Mouse (Mus musculus): ENCODE results near the gene Ipo9.

Ipo9 gene

DNA sequence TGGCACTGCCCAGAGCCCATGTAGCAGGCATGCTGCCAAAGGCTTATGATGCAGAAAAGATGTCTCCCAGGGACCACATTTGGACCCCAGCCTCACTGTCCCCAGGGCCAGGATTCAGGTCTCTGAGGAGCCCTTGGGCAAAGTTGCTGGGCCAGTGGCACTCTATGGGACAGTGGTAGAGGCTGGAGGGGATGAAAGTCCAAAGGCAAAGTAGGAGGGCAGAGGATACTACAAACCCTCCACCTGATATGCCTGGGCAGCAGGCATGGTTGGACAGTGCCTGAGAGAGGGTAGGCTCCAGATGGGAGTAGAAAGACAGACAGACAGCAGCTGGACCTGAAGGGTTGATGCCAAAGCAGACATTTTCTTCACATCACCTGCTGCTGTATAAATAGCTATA, 63.9 kb downstream of the Ipo9 start:
- DNase-seq, result peak; percentile 48

DNA sequence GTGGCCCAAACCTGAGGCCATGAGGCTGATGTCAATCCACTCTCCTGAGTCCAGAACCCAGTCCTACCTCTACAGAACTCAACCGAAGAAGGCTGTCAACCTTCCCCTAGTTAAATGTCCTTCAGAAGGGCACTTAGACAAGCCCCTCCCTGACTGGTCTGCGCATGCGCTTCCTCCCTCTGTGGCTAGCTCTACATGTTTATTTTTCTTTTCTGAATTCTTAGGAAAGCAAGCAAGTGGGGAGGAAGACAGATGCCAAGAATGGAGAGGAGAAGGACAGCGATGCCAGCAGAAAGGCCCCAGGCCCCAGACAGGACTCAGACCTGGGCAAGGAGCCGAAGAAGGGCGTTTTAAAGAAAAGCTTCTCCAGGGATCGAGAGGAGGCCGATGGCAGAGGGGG, 66.9 kb downstream of the Ipo9 start:
- DNase-seq, result no peak

DNA sequence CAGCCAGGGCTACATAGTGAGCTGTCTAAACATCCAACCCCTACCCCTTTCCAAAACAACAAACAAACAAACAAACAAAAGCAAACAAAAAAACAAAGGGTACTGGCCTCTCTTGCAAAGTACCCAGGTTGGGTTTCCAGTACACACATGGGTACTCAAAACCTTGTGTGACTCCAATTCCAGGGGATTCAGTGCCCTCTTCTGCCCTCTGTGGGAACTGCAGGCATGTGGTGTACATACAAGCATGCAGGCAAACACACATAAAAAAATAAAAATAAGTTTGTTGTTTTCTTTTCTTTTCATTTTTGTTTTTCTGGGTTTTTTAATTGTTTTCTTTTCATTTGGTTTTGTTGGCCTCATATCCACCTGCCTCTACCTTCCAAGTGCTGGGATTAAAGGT, 68.2 kb downstream of the Ipo9 start:
- no peak for DNase-seq

DNA sequence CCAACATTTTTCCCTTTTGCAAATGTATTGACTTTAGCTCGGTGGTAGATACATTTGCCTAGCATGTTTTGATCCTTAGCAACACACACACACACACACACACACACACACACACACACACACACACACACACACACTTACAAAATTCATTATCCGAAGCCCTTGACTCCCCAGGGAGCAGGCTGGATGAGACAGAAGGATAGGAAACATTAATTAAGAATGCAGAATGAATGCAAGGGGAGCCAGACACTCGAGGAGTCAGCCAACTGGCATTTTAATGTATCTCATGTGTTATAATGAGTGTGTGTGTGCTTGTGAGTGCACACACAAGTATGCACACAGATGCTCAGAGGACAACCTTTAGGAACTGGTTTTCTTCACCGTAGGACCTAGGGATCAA, 68.8 kb downstream of the Ipo9 start:
- no peak for DNase-seq

DNA sequence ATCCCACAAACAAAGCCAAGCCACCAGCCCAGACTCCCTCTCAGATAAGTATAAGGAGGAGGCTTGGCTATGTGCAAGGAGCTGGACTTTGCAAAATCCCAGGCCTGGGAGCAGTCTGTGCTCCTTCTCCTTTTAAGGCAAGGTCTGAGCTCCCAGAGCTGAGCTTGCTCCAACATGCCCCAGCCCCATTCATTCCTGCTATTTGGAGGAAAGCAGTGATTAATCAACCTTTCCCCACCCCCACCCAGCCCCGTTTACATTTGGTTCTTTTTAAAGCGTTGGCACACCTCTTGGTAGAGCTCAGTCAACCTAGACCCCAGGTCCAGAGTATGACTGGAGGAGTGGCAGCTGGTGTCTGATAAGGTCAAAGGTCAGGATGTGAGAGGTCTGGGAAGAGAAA, 71.2 kb downstream of the Ipo9 start:
- DNase-seq, result no peak

DNA sequence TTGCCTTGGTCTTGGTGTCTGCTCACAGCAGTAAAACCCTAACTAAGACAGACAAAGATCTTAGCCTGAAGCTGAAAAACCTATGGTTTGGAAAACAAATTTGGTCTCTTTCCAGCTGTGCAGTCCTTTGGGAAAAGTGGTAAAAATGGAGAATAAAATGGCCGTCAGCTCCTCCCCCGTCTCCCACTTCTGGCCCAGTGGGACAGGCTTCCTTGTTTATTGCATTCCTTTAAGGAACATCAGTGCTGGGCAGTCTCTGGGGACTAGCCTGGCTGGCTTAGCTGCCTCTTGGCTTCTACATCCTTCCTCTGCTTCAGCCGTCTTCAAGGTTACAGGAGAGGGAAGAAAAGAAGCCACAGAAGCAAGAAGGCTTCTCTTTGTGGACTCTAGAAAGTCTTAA, 78.3 kb downstream of the Ipo9 start:
- DNase-seq, result peak; percentile 45

DNA sequence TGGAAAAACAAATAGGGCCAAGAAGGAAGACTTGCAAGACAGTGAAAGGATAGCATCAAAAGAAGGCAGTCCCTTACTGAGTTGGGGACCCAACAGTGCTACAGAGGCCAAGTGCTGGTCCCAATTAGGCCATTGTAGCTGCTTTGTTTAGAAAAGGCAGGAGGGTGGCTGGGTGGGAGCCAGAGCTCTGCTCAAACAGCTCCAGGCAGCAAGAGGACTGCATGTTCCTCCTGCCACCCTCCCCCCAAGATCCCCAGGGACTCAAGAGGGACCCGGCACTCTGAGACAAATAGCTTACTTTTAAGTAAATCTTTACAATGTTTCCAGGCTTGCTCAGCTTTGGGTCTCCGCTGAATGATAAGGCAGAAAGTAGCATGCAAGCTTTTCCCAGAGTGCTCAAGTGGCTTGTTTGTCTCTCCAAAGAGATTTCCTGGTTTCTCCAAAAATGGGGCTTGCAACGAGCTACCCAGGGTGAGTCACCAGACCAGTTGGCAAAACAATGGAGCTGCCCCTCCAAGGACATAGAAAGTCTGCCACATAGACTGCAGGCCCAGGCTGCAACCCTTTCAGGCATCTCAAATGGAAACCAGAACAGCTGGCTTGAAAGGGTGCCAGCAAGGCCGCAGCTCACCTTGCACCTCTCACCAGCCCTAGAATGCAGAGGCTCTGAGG, 82.7 kb downstream of the Ipo9 start:
- DNase-seq, result no peak

DNA sequence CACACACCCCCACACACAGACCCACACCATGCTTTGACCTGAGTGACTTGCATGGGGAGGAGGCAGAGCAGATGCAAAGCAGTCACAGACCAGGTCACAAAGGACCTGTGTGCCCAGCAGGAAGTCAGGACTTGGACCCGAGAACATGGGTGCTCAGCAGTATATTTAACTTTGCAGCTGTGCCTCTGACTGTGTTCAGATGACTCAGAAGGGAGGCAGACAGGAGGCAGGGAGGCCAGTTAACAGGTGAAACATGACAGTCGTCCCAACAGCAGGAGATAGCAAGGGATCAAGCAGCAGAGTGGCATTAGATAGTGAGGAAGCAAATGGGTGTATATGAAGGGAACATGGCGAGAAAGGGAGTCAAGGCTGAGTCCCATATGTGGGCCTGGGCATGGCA, 83.4 kb downstream of the Ipo9 start:
- no peak for DNase-seq

DNA sequence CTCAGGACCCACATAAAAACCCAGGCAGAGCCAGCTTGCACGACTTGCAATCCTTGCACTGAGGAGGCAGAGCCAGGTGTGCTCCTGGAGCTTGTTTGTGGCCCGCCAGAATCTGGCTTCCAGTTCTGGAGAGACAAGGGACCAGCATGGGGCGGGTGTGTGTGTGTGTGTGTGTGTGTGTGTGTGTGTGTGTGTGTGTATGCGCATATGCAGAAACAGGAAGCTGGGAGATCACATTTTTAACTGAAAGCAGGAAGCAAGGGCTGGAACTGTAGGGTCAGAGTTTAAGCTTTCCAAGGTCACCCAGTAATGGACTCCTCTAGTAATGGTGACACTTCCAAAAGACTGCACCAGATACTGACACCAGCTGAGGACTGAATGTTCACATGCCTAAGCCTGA, 86.3 kb downstream of the Ipo9 start:
- peak; percentile 30 for DNase-seq

DNA sequence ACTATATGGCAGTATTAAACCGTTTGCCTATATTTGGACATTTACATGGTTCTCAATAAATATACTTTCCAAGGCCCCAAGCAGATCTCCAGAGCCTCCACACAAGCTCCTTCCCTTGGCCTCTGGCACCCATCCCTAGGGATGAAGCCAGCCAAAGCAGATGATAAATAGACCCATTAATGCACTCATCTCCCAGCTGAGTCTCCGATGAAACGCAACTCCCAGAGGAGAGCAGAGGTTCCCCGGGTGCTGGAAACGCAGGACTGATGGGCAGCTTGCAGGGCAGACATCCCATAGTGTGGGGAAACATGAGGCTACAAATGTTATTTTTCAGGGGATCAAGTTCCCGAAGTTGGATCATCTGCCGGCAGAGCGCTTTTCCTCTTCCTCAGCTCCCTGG, 88.4 kb downstream of the Ipo9 start:
- DNase-seq, result no peak

All from kidney, adult 9 months (tissue).